Mouse (Mus musculus): ENCODE measurements at regions not wholly inside any gene's neighbourhood (a gene's known extent, or its start where the extent isn't known, plus 50 kb on each side); places are given as distances from the start of the nearest gene placed in this dataset.

- DNase-seq (ENCODE audit: low read depth, low spot score) = no peak
Measured at GRCm38 (mm10) chr12:39952854-39953253, 85.0 kb downstream of the Arl4a start.

GRCm38 (mm10) chr12:39951911-39952310 lies 85.9 kb downstream of the Arl4a start:
- DNase-seq (ENCODE audit: low read depth, low spot score) = no peak

GRCm38 (mm10) chr12:39950270-39950801 lies 87.5 kb downstream of the Arl4a start:
- peak; percentile 6 for DNase-seq (ENCODE audit: low read depth, low spot score)

- DNase-seq (ENCODE audit: low read depth, low spot score) = no peak
Measured at GRCm38 (mm10) chr12:39942910-39943309, 94.9 kb downstream of the Arl4a start.

GRCm38 (mm10) chr12:39941162-39941561 lies 96.7 kb downstream of the Arl4a start:
- DNase-seq (ENCODE audit: low read depth, low spot score) = no peak

- no peak for DNase-seq (ENCODE audit: low read depth, low spot score)
Measured at GRCm38 (mm10) chr12:39939017-39939416, 98.8 kb downstream of the Arl4a start.

- no peak for DNase-seq (ENCODE audit: low read depth, low spot score)
Measured at GRCm38 (mm10) chr12:39938211-39938610, 99.6 kb downstream of the Arl4a start.

- DNase-seq (ENCODE audit: low read depth, low spot score) = no peak
Measured at GRCm38 (mm10) chr12:39936331-39936730, 101.5 kb downstream of the Arl4a start.

- no peak for DNase-seq (ENCODE audit: low read depth, low spot score)
Measured at GRCm38 (mm10) chr12:39935775-39936174, 102.0 kb downstream of the Arl4a start.

- DNase-seq (ENCODE audit: low read depth, low spot score) = no peak
Measured at GRCm38 (mm10) chr12:39934877-39935276, 102.9 kb downstream of the Arl4a start.

- DNase-seq (ENCODE audit: low read depth, low spot score) = no peak
Measured at GRCm38 (mm10) chr12:39931251-39931650, 106.6 kb downstream of the Arl4a start.

- DNase-seq (ENCODE audit: low read depth, low spot score) = no peak
Measured at GRCm38 (mm10) chr12:39927902-39928301, 109.9 kb downstream of the Arl4a start.

- DNase-seq (ENCODE audit: low read depth, low spot score) = no peak
Measured at GRCm38 (mm10) chr12:39927014-39927413, 110.8 kb downstream of the Arl4a start.

- DNase-seq (ENCODE audit: low read depth, low spot score) = no peak
Measured at GRCm38 (mm10) chr12:39921481-39921880, 116.3 kb downstream of the Arl4a start.

- DNase-seq (ENCODE audit: low read depth, low spot score) = no peak
Measured at GRCm38 (mm10) chr12:39920466-39920913, 117.3 kb downstream of the Arl4a start.

GRCm38 (mm10) chr12:39919909-39920308 lies 117.9 kb downstream of the Arl4a start:
- no peak for DNase-seq (ENCODE audit: low read depth, low spot score)

- DNase-seq (ENCODE audit: low read depth, low spot score) = no peak
Measured at GRCm38 (mm10) chr12:39888493-39888892, 149.3 kb downstream of the Arl4a start.

- no peak for DNase-seq (ENCODE audit: low read depth, low spot score)
Measured at GRCm38 (mm10) chr12:39885366-39885765, 152.5 kb downstream of the Arl4a start.

- DNase-seq (ENCODE audit: low read depth, low spot score) = no peak
Measured at GRCm38 (mm10) chr12:39880309-39880708, 157.5 kb downstream of the Arl4a start.

- DNase-seq (ENCODE audit: low read depth, low spot score) = no peak
Measured at GRCm38 (mm10) chr12:39873917-39874316, 163.9 kb downstream of the Arl4a start.

GRCm38 (mm10) chr12:39861797-39862196 lies 176.0 kb downstream of the Arl4a start:
- DNase-seq (ENCODE audit: low read depth, low spot score) = no peak

GRCm38 (mm10) chr12:39851610-39852009 lies 186.2 kb downstream of the Arl4a start:
- no peak for DNase-seq (ENCODE audit: low read depth, low spot score)

GRCm38 (mm10) chr12:39849346-39850058 lies 188.3 kb downstream of the Arl4a start:
- DNase-seq (ENCODE audit: low read depth, low spot score) = no peak
